Mouse (Mus musculus): ENCODE data around the gene Nr5a2. TPM values are rescaled to one million over a fixed set of nuclear protein-coding genes. Genes with fewer than 3 reads are reported as not detected.

Nr5a2 gene
- total RNA-seq (2021) = under 1 TPM; 0.11 to 0.90 TPM
- long read RNA-seq, experiment 1 = 0 reads
- long read RNA-seq, experiment 2 = 0 reads

GRCm38 (mm10) chr1:136960428-136961012, at the start of gene Nr5a2:
Nr5a2 (minus strand) TSS chr1:136960448.
- no peak for DNase-seq (ENCODE audit: low spot score in 2 of 2)
- intact Hi-C loops (cut with DNase I) = no loop called here

- intact Hi-C loops (cut with DNase I) = no loop called here
- no peak for DNase-seq (ENCODE audit: low spot score in 2 of 2)
These were observed 48.5 kb upstream of the Nr5a2 start for GRCm38 (mm10) chr1:137008726-137009239.

GRCm38 (mm10) chr1:137003816-137004215, 43.6 kb upstream of the Nr5a2 start:
- intact Hi-C loops (cut with DNase I) = no loop called here
- DNase-seq (ENCODE audit: low spot score in 2 of 2) = no peak

GRCm38 (mm10) chr1:137003144-137003543, 42.9 kb upstream of the Nr5a2 start:
- intact Hi-C loops (cut with DNase I) = no loop called here
- no peak for DNase-seq (ENCODE audit: low spot score in 2 of 2)

DNA sequence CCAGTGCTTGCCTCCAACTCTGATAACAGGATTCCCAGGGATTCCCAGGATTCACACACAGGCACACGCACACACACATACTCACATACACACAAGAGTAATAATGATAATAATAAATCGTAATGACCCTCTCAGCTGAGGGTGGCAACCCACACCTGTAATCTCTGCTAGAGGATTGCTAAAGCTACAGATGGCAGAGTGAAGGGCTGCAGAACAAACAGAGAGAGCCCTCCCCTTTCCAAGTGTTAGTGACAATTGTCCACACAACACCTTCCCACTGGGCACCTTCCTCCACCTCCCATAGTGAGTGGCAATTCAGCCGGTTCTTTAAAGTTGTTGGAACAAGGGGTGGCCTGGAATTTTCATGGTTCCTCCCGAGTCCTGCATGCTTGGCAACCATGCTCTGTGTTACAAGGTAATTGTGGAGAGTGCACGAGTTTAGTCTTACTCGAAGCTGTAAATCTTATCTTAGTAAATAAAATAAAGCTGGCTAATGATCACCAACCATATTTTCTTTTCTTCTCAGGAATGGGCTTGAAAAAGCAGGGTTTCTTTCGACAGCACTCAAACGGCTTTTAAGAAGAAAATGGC, 31.6 kb upstream of the Nr5a2 start:
- DNase-seq (ENCODE audit: low spot score in 2 of 2) = no peak
- intact Hi-C loops (cut with DNase I) = no loop called here

GRCm38 (mm10) chr1:136980253-136980893, 20.1 kb upstream of the Nr5a2 start:
- DNase-seq (ENCODE audit: low spot score in 2 of 2) = no peak
- intact Hi-C loops (cut with DNase I) = no loop called here

- no peak for DNase-seq (ENCODE audit: low spot score in 2 of 2)
- intact Hi-C loops (cut with DNase I) = no loop called here
These were observed 17.6 kb upstream of the Nr5a2 start for GRCm38 (mm10) chr1:136977867-136978266.

DNA sequence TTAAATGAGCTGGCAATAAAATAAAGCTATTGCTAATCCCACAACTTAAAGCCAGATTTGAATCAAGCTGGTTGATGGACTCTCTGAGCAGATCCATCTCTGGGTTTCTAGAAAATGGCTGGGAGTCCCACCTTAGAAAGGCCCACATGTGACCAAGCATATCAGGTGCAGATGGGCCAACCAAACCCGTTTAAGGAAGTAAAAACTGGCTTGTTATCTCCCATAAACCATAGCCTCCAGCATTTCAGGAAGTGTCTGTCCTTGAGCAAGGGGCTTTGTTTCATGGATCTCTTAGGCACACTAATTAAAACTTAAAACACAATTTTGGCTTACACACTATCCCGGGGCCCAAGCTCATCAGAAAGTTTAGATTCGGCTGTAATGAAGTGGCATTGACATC, 13.8 kb upstream of the Nr5a2 start:
- intact Hi-C loops (cut with DNase I) = no loop called here
- no peak for DNase-seq (ENCODE audit: low spot score in 2 of 2)

- no peak for DNase-seq (ENCODE audit: low spot score in 2 of 2)
- intact Hi-C loops (cut with DNase I) = no loop called here
These were observed 12.8 kb upstream of the Nr5a2 start for GRCm38 (mm10) chr1:136973016-136973415.

- DNase-seq (ENCODE audit: low spot score in 2 of 2) = no peak
- intact Hi-C loops (cut with DNase I) = no loop called here
These were observed 10.7 kb upstream of the Nr5a2 start for GRCm38 (mm10) chr1:136970995-136971394.

DNA sequence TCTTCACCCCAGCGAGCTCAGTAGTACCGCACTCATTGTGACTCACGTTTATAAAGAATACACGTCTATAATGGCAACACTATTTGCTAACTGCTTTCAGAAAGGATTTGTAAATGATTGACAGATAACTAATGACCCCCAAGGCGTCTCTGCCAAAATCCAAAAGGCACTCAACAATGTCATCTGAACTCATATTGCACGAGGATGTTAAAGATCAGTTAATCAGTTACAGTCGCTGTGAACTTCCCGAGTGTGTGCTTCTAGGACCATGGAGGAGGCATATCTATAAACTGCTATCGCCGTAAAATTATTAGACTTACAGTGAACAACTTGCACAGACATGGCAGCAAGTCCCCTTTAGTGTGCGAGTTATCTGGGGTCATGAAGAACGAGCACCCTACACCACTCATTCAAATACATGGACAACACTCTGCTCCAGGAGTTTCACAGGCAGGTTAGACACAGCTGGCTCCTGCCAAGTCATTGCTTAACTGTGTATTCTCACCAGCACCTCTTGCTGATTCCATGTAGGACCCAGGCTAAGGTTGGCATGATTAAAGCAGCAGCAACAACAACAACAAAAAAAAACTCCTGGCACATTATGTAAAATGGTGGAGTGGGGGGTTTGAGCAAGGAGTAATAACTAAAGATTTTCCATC, 6.6 kb upstream of the Nr5a2 start:
- intact Hi-C loops (cut with DNase I) = no loop called here
- DNase-seq (ENCODE audit: low spot score in 2 of 2) = no peak

GRCm38 (mm10) chr1:136959491-136959890, 757 bp downstream of the Nr5a2 start:
- intact Hi-C loops (cut with DNase I) = no loop called here
- DNase-seq (ENCODE audit: low spot score in 2 of 2) = no peak

- no peak for DNase-seq (ENCODE audit: low spot score in 2 of 2)
- intact Hi-C loops (cut with DNase I) = no loop called here
These were observed 1.6 kb downstream of the Nr5a2 start for GRCm38 (mm10) chr1:136958666-136959065.

DNA sequence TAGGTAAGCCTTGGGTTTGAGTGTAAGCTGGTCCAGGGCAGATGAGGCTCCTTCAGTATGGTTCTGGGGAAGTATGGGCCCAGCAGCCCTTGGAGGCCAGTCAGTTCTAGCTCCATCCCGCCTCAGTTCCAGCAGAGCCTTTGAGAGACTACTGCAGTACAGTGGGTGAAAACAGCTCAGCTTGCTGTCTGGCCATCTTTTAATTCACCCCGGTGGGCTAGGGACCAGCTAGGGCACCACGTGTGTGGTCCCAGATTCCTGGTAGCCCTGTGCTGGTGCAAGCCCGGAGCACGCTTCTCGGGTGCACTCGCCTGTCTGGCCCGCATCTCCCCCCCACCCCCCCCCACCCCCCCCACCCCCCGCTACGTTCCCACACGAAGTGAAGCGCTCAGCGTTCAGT, 2.1 kb downstream of the Nr5a2 start:
- no peak for DNase-seq (ENCODE audit: low spot score in 2 of 2)
- intact Hi-C loops (cut with DNase I) = no loop called here

DNA sequence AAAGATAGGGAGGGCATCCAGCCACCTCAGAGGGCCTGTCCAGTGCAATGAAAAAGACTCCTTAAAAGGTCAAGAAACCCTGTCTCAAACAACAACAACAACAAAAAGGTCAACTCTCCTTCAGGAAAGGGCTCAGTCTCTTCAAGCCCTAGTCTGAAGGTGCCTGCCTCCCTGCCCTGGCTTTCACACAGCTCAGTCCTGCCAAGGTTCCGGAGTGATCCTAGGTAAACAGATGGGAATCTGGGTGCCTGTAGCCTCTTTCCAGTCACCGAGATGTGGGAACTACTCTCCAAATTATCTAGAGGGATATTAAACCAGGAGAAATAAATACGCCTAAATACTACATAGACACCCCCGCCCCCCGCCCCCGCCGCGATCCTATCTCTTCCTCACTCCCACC, 2.6 kb downstream of the Nr5a2 start:
- intact Hi-C loops (cut with DNase I) = no loop called here
- DNase-seq (ENCODE audit: low spot score in 2 of 2) = no peak

- DNase-seq (ENCODE audit: low spot score in 2 of 2) = no peak
- intact Hi-C loops (cut with DNase I) = no loop called here
These were observed 6.1 kb downstream of the Nr5a2 start for GRCm38 (mm10) chr1:136954108-136954494.

DNA sequence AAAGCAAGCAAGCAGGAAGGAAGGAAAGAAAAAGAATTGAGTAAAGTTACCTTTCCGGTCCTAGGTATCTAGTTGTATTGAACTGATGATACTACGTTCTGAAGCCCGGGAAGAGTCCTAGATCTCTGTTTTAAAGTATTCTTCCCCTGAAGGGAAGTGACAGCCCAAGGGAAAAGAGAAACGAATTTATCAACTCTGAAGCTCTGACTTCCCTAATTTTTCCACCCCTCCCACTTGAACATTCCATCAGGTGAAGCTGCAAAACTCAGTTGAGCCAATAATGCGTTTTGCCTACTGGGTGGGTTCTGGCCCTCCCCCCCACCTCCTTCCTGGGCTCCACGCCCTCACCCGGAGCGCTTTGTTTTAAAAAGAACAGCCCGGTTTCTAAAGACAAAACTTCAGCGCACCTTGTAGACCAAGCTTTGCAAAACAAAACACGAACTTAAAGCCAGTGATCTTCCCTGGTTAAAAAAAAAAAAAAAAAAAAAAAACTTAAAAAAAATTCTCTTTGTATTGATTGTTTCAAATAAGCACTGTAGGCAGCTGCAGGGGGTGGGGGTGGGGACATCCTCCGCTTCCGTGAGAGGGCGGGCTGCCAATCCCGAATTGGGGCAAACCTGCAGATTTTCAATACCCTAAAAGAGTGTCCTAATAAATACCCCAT, 6.7 kb downstream of the Nr5a2 start:
- intact Hi-C loops (cut with DNase I) = no loop called here
- no peak for DNase-seq (ENCODE audit: low spot score in 2 of 2)

GRCm38 (mm10) chr1:136952609-136953311, 7.5 kb downstream of the Nr5a2 start:
- intact Hi-C loops (cut with DNase I) = no loop called here

GRCm38 (mm10) chr1:136951946-136952531, 8.2 kb downstream of the Nr5a2 start:
- intact Hi-C loops (cut with DNase I) = no loop called here
- no peak for DNase-seq (ENCODE audit: low spot score in 2 of 2)

More at GRCm38 (mm10) chr1:136952609-136953311, 7.5 kb downstream of the Nr5a2 start:
- DNase-seq (ENCODE audit: low spot score in 2 of 2) = no peak
